Mouse (Mus musculus): ENCODE results near the gene Acot6.

The Acot6 gene

DNA sequence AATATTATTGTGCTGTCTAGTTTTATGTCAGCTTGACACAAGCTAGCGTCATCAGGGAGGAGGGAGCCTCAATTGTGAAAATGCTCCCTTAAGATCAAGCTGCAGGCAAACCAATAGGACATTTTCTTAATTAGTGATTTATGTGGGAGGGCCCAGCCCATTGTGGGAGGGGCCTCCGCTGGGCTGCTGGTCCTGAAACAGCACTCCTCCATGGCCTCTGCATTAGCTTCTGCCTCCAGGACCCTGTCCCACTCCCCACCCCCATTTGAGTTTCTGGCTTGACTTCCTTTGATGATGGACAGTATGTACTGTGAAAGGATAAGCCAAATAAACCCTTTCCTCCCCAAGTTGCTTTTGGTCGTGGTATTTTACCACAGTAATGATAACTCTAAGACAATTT, 6.6 kb downstream of the Acot6 start:
- DNase-seq: no peak

DNA sequence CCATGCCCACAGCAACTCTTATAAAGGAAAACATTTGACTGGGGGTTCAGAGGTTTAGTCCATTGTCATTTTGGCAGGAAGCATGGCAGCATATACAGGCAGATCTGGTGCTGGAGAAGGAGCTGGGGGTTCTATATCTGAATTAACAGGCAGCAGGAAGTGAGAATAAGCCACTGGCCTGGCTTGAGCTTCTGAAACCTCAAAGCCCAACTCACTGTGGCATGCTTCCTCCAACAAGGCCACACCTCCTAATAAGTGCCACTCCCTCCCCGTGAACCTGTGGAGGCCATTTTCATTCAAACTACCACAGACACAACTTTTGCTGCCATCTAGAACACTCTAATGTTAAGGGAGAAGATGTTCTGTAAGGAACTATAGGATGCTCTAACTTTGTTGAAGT, 7.2 kb downstream of the Acot6 start:
- no peak for DNase-seq

DNA sequence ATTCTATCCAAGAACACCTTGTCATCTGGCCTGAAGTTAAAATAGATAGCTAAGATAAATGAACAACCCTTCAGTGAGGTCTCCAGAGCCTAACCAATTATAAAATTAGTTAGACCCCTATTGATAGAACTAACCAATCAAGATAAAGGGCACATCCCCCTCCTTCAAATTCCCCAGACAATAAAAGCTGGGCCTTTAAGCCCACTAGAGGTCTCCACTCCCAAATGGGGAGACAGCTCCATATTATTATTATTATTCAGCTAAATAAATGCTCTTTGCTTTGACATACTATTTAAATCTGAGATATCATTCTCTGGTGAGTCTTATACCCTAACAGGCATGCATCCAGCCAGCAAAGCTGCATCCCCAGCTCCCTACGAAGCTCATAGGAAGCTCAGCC, 9.5 kb downstream of the Acot6 start:
- DNase-seq: no peak

DNA sequence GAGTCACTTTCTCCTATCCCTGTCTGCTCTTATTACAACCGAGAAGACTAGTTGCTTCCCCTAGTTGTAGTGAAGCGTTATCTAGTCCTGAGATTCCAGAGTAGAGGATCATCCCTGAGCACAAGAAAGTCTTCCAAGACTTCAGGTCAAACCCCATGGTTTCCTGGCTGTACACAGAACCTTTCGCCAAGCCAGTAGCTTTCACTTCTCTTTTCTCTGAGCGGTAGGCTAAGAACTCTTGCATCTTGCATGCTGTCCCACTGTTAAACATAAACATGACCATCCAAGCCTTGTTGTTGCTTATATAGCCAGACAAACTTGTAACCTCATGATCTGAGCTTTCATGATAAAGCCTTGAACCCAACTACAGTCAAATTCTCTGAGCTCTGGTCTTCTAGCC, 10.4 kb downstream of the Acot6 start:
- DNase-seq: no peak

DNA sequence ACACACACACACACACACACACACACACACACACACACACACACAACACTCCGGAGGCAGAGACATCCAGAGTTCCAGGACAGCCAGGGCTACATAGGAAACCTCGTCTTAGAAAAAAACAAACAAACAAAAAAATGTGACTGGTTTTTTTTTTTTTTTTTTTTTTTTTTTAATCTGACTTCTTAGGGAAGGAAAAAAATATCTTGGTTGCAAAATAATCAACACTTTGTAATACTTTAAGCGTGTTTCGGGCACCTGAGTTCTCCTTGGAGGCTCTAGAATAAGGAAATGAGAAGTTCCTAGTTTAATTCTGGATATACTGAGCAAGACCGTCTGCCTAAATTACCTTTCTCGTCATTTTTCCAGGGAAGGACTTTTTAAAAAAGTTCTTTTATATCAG, 13.2 kb downstream of the Acot6 start:
- no peak for DNase-seq

DNA sequence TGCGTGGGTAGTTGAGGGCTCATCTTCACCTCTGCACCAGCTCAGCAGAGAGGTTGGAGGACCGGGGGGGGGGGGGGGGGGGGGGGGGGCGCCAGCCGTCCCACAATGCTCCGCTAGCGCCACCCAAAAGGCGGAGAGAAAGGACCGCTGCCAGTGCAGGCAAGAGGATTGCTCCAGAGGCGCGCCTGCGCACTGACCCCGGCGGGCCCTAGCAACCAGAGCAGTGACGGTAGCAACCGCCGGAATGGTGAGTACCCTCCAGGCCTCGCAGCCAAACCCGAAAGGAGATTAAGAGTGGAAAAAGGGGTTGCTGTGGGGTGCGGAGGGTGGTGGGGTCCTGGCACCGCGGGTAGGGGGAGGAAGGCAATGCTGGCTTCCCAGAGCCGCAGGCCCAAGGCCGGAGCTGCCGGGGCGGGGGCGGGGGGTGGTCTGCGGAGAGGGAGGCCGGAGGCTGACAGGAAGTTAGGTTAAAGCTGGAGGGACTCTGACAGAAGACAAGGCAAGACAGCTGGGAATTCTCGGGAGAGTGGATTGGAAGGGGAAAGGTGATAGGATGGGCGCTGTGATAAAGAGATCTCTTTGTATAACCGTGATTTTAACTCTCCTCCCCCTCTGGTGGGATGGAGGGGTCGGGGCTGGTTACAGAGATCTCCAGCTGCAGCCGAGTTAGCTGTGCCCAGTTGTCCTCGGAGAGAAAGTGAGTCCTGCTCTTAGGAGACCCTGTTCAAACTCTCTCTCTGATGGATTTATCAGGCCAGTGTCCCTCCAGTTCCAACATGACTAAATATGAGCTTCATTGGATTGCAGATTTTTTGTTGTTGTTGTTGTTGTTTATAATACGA, 13.9 kb downstream of the Acot6 start, which contains the start of gene Dnal1:
TSS of gene Dnal1 (plus strand) at position 214 of the 842 bp plus-strand sequence.
- peak; percentile 85 to 90 for DNase-seq

DNA sequence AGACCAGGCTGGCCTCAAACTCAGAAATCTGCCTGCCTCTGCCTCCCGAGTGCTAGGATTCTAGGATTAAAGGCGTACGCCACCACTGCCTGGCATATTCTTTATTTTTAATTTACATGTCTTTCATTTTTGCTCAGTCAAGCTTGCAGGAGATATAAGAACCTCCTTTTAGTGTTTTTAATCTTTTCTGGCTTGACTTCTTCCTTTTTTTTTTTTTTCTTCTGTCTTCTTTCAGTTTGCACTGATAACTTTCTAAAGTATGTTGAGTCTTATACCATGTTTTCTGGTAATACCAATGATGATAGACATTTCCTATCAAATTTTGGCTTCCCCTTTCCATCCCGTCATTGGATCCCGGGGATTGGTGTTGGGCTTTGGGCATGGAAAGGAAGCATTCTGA, 19.1 kb downstream of the Acot6 start:
- DNase-seq: no peak

DNA sequence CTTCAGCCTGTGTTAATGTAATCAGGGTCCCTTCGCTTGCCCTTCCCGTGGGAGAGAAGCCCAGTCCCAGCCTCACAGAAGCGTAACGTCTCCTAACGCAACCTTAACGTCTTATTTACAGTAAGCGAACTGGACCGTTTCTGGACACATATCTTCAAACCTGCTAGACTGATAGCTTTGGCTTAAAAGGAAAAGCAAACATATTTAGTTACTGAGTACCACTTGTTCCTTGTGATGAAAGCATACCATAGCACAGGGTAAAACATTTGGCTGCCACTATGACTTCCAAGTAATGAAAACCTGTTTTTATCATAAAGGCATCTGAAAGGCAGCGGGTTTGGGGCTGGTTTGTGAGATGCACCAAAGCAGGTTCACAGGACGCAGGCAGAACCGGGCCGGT, 25.4 kb downstream of the Acot6 start:
- DNase-seq: no peak

DNA sequence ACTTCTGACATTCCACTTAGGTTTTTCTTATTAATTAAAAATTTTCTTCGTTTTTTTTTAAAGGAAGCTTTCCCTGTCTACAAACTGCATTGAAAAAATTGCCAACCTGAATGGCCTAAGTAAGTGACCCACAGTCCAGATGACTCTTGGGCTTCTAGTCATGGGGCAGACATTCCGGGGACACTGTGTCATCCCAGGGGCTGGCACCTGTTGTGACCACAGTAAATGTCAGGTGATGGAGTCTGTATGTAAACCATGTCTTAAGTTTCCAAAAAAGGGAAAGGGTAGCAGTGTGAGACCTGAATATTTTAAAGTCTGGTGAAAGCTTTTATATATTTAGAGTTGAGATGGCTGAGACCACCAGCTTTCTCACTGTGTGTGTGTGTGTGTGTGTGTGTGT, 26.4 kb downstream of the Acot6 start:
- no peak for DNase-seq

DNA sequence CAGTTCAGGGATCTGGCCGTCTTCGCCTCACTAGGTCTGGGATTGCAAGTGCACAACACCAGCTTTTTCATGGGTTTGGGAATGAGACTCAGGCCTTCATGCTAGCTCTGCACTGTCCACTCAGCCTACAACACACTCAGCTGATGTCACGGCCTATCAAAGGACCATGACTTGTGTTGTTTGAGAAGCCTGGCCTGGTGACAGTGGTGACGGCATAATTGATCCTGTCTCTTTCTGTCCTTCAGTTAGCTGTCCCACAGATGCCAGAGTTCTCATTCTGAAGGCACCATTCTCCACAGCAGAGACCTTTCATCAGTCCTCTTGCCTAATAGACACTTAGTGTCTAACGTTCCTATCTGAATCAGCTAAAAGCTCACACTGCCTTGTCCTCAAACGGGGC, 28.1 kb downstream of the Acot6 start:
- no peak for DNase-seq

DNA sequence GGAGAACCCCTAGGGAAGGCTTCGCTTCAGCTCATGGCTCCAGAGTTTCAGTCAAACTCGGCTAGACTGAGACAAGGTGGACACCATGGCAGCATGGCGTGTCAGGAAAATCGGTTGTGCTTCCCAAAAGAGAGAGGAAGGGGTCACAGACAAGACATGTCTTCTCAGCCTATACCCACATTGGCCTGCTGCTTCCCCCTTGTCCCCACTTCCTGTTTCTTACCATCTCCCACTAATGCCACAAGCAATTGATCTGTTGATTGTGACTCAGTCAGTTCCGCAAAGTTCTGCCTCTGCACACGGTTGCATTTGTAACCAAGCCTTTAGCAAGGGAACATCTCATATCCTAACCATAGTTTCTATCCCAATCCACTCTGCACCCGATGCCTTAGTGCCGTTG, 29.5 kb downstream of the Acot6 start:
- DNase-seq: no peak

DNA sequence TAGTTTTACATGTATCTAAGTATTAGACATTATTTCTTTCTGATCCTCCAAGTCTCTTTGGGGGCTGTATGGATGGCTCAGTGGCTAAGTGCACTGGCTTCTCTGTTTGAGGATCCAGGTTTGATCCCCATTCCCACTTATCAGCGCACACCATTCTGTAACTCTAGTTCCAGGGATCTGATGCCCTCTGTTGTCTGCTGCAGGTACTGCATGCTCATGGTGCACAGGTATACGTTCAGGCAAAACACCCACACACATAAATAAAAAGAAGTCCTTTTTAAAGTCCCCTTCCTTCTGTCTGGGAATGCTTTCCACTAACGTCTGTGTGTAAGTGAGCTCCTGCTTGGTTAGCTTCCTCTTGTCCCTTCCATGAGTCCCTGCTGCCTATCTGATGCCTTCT, 31.8 kb downstream of the Acot6 start:
- DNase-seq: peak in 1 of 2 experiments; percentile 12

DNA sequence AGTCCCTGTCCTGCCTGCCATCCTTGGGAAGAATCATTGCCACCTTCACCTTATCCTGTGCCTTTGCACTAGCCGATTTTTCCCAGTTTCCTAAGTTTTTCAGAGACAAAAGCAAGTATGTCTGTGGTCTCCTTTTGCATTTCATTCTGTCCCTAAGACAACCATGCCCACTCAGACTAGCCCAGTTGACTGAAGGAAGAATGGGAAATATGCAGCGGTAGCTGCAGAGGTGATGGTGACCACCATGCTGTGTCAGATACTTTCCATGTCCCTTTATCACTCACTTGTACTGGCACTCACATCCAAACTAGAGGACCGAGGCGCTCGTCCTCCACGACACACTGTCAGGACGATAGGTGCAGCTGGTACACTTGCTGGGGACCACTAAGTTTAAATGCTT, 36.7 kb downstream of the Acot6 start:
- no peak for DNase-seq

DNA sequence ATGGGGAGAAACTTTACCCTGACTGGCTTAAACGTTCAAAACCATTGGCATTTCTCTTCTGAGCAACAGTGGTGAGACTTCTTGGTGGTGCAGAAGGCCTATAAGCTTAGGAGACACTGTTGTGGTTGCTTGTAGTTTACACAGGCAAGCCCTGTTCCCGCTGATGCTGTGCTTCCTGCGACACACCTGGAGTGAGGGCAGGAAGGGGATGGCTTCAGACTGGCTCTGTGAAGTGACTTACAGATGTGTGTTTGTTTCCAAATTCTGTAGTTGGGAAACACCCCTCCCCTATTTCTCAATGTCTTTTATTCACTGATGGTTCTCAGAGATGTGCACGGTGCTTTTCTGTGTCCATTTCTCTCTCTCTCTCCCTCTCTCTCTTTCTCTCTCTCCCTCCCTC, 39.7 kb downstream of the Acot6 start:
- DNase-seq: no peak

DNA sequence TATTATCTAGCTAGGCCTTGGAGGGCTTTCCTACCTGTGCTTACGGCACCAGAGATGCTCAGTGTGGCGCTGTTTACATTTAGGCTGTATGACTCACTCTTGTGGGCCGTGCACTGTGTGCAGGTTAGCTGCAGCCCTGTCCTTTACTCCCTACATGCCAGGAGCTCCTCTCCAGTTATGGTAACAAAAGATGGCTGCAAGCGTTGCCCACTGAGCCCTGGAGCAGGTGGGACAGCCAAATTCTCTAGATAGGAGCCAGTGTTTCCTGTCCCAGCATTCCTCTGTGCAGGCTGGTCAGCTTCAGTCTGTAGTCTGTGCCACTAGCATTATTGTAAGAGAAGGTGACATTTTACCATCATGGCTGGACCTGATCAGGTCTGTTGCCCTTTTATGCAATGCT, 40.8 kb downstream of the Acot6 start:
- DNase-seq: no peak

DNA sequence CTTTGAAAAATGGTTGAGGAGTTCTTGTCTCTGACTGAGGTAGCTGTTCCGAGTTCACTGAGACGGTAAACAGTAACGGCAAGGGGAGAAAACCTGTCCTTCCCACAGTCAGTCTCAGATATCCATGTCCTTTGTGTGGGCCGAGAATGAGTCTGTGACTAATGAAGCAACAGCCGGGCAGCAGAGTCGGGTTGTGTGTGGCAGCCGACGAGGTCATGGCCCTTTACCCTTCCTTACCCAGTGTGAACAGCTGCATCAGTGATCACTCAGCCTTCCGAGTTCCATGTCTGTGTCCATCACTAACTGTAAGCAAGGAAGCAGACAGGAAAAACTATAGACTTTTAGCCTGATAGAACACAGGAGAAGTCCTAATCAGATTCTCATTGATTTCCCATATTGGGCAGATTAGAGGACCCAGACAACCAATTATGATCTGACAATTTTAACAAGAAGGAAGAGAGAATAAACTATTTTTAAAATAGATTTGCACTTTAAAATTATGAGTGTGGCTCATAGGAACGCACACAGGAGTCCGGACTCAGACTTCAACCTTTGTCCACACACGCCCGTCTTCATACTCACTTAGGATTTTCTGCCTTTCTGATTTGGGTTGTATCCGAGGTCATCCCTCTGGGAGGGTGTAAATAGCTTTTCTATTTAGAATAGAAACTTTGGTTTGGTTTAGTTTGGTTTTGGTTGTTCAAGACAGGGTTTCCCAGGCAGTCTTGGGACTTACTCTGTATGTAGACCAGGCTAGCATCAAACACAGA, 42.0 kb downstream of the Acot6 start:
- no peak for DNase-seq

DNA sequence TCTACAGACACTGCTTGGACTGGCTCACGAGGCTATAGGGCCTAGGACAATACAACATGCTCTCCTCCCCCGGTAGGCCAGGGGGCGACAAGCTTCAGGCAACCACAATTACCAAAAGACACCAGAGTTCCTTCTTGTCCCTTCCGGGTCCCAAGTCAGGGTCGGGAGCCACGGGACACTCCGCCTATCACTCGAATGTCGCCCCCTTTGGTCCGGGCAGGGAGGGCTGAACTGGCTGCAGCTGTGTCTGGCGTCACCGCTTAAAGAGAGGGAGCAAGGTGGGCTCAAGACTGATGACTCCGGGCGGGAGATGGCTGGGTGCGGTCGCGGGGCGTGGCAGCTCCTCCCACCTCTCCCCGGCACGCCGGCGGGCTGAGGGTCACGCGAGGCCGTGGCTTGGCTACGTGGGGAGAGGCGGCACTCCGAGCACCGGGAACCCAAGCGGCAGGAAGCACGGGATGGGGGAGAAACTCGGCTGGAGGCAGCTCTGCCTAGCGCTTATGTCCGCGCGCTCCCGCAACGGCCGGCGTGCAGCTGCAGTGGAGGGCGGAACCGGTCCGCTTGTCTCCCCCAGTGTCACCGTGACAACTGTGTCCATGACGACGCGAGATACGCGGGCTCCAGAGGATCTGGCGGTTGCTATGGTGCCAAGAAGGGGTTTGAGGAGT, 47.6 kb downstream of the Acot6 start, which contains the start of gene Pnma1:
TSS of gene Pnma1 (minus strand) at position 536 of the 668 bp plus-strand sequence.
- DNase-seq: peak; percentile 60 to 62

DNA sequence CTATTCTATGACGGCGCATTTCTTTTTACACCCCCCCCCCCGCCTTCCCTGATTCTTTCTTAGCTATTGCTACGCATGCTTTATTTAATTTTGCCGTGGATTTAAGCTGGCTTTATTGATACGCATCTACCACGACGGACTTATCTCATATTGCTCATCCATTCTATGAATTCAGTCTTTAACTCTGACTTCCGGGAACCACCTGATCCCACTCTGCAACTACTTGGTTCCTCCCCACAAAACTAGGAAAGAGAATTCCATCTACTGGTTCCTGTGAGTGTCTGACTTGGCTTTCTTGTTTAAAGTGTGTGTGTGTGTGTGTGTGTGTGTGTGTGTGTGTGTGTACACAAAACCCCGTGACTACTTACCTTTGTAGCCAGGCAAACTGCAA, 48.2 kb downstream of the Acot6 start:
- no peak for DNase-seq

DNA sequence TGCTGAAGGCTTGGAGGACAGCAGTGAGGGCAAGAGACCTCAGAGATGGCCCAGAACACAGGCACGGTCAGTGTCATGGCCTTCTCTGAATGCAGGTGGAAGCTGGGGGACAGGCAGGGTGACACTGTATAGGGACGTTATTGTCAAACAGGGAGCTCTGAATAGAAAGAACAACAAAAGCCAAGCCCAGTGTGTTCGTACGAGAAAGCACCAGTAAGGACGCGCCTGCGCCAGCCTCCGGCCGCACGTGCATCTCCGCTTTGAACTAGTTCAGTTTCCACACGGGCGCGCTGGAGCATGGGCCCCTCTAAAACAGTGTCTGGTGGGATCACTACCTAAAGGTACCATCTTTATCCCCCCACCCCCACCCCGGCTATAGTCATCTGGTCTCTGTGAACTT, 49.5 kb downstream of the Acot6 start:
- DNase-seq: no peak

DNA sequence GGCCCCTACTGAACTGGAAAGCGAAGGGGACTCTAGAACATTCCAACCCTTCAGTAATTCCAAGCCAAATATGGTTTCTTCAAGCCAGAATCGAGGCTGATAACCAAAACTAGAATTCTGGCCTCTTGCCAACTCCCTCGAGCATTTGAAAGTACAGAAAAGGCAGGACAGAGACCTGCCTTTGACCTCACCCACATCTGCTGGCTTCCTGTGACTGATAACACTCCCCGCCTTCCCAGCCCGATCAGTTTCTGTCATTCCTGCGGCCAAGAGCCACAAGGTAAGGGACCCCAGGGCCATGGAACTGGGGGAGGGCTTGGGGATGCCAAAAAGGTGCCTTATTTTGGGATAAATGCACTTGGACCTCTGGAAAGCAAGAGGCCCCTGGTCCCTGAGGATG, 50.5 kb downstream of the Acot6 start:
- no peak for DNase-seq

DNA sequence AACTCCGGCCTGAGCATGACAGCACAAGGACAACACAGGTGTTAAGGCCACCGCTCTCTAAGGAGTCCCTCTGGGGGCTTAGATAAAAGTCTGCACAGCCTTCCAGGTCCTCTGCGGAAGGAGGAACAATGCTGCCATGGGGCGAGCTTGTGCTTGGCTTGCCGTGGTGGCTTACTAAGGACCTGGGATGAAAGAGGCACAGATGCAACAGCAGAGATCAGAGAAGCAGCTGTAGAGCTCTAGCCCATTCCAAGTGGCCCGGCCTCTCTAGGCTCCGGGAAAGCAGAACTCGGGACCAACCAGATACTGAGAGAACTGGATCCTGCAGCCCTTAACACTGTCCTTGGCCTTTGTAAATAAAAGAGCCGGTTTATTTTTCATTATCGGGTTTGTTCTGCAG, 51.5 kb downstream of the Acot6 start:
- no peak for DNase-seq

DNA sequence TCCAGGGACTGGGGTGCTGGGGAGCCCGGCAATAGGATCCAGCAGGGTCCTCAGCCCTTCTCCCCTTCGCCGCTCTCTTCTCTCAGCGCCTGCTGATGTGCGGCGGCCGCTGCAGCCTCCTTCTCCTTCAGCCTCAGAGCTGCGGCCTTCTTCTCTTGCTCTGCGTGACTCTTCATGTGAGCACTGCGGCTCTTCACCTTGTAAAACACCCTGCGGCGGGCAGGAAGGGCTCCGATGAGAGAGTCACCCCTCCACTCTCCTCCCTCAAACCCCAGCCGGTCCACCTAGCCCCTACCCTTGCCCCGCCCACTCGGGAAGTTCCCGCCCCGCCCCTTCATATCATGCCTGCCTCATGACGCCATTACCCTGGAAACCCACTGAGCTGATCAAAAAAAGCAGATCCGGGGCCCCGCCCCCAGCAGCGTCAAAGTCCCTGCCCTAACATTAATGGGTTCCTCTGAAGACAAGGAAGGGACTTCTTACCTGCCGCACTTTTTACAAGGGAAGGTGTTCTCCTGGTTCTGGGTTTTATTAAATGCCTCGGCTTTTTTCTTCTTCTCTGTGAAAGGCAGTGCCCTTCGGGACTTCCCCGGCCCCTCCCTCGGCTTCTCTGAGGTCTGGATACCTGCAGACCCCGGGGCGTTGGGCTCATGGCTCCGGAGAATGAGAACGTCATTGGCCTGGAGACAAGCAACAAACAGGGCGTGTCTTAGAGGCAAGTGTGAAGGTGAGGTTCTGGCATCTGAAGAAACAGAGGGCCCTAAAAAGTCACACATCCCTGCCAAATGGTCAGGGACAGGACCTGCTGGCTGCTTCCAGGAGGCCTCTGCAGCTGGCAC, 52.1 kb downstream of the Acot6 start:
- no peak for DNase-seq

DNA sequence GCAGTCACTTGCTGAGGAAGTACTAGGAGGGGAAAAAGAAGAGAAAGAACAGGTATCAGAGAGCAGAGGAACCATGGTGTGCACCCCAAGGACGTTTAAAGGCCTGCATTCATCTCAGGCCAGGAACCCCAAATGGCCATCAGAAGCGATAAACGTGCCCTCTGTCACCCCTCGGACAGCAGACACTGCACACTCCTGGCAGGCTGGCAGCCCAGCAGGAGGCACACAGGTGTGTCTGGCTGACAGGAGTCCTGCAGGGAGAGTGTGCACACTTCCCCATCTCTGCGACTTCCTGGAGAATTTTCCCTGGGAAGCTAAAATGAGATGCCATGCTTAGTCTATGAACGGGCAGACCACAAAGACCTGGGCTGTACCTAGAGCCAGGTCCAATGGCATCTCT, 53.0 kb downstream of the Acot6 start:
- no peak for DNase-seq
